In the genomic region with DNA sequence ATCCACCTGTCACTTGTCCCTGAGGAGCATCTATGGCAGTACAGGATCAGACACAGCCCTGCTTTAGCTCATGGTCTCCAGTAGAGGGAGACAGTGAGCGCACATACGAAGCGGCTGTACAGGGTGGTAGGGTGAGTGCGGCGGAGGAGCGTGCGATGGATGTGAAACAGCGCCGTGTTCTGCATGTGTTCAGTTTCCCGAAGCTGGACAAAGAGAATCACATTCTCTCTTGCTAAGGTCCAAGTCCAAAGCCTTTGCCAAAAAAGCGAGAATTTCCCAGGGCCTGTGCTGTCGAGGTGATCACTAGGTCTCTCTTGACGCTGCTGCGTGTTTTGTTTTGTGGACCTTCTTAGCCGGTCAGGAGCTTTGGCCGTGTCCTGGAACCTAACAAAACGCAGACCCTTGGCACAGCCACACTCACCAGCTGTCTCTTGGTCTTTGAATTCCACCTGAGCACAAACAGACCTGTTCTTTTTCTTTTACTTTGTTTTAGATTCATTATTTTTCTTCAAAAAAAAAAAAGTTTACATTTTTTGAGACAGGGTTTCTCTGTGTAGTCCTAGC, we compare ENCODE assay signal across 8 mouse cellular contexts. TPM values are rescaled to one million over a fixed set of nuclear protein-coding genes. Genes with fewer than 3 reads are reported as not detected.
A peak's percentile ranks its signal among the peaks of the same experiment; 100 is the strongest.
DNase-seq lines count a peak whose midpoint lies in the region; ATAC-seq and TF ChIP-seq lines count a peak whose summit lies in the region.

No protein-coding gene starts in this region.

- H3K4me3 ChIP-seq in ES-E14 (ENCODE audit: insufficient read depth in 1 of 2, low read depth in 1 of 2, low read length in 2 of 2, poor library complexity in 1 of 2, severe bottlenecking in 1 of 2): peak overlapping the region in 1 of 2 experiments; percentile 20; a peak in 1 of 4 replicates
- H3K4me3 ChIP-seq in forebrain, embryonic 12.5 days (replicated peaks): peak overlapping the region; percentile 22; the same call in 1 of the 2 replicates
- peak overlapping the region; percentile 39 for H3K4me3 ChIP-seq in layer of hippocampus, adult 2 months
- peak overlapping the region; percentile 20; the same call in 1 of the 2 replicates for H3K4me3 ChIP-seq in lung, embryonic 15.5 days

- ATAC-seq in forebrain, embryonic 12.5 days (ENCODE audit: low FRiP score): peak; percentile 88
- ATAC-seq in lung, embryonic 15.5 days (ENCODE audit: borderline replicate concordance, extremely low read depth, low FRiP score, low TSS enrichment): peak; percentile 73; the same call in 1 of the 2 replicates

- no peak overlapping the region for H3K27ac ChIP-seq in ES-E14 (ENCODE audit: insufficient read depth, low read depth, low read length, poor library complexity, severe bottlenecking)
- no peak overlapping the region for H3K27ac ChIP-seq in forebrain, embryonic 12.5 days
- no peak overlapping the region for H3K27ac ChIP-seq in layer of hippocampus, adult 2 months
- no peak overlapping the region for H3K27ac ChIP-seq in lung, embryonic 15.5 days

- H3K36me3 ChIP-seq in ES-E14 (ENCODE audit: control insufficient read depth, insufficient read depth, low read length, poor library complexity, severe bottlenecking): no peaks in the 10 kb centered on the region
- H3K36me3 ChIP-seq in forebrain, embryonic 12.5 days (replicated peaks): no peaks in the 10 kb centered on the region
- H3K36me3 ChIP-seq in lung, embryonic 15.5 days: no peaks in the 10 kb centered on the region

- H3K27me3 ChIP-seq in forebrain, embryonic 12.5 days: no peaks in the 10 kb centered on the region
- no peaks in the 10 kb centered on the region for H3K27me3 ChIP-seq in lung, embryonic 15.5 days

- in situ Hi-C loops in ES-E14 (cut with MboI; ENCODE audit: low sequenced_read_pairs in 2 of 2, unreplicated experiment in 2 of 2): no loop called here

- H3K4me1 ChIP-seq in ES-E14 (ENCODE audit: control insufficient read depth in 2 of 2, insufficient read depth in 2 of 2, low read length in 2 of 2, poor library complexity in 1 of 2): peaks cover 0 to 2% of the 10 kb centered on the region in 2 experiments; a peak in 1 of 4 replicates
- no peaks in the 10 kb centered on the region for H3K4me1 ChIP-seq in forebrain, embryonic 12.5 days
- H3K4me1 ChIP-seq in lung, embryonic 15.5 days: no peaks in the 10 kb centered on the region

- WGBS in forebrain, embryonic 12.5 days: 26% methylated on average over 17 of the region's 17 CpGs
- WGBS in lung, embryonic 15.5 days: 20% methylated on average over 17 of the region's 17 CpGs

- peak; percentile 94 for TF ChIP-seq CTCF in layer of hippocampus, adult 2 months (conservative IDR thresholded peaks at IDR 0.05)

- DNase-seq in ES-E14 (ENCODE audit: low read depth, low spot score): peak; percentile 83
- DNase-seq in c-Kit-positive CD71-positive TER-119-negative erythroid progenitor cells, embryonic 14.5 days (ENCODE audit: low read depth): peak; percentile 67
- peak; percentile 71 for DNase-seq in heart, postnatal 4 days
- peak; percentile 67 to 70 for DNase-seq in layer of hippocampus, adult 2 months (ENCODE audit: low spot score in 2 of 2)
- DNase-seq in ovary, postnatal 14 days (ENCODE audit: low spot score): peak; percentile 52
- DNase-seq in thymus, postnatal 0 days (ENCODE audit: low spot score): peak; percentile 86

- no peak overlapping the region; the same call in 1 of the 2 replicates for H3K9ac ChIP-seq in ES-E14 (ENCODE audit: insufficient read depth, low read depth, low read length, poor library complexity, severe bottlenecking)
- H3K9ac ChIP-seq in forebrain, embryonic 12.5 days: no peak overlapping the region
- no peak overlapping the region for H3K9ac ChIP-seq in lung, embryonic 15.5 days

- no peaks in the 10 kb centered on the region for H3K9me3 ChIP-seq in ES-E14 (ENCODE audit: control insufficient read depth, insufficient read depth, low read depth, low read length)
- no peaks in the 10 kb centered on the region for H3K9me3 ChIP-seq in forebrain, embryonic 12.5 days
- H3K9me3 ChIP-seq in lung, embryonic 15.5 days: no peaks in the 10 kb centered on the region

- peak overlapping the region; percentile 49 for H3K4me2 ChIP-seq in forebrain, embryonic 12.5 days
- peak overlapping the region; percentile 51 for H3K4me2 ChIP-seq in lung, embryonic 15.5 days

TF ChIP-seq in ES-E14, 5 proteins besides CTCF, POLR2A, EP300 and RAD21:
- TF ChIP-seq CHD2 (IDR thresholded peaks at IDR 0.05; ENCODE audit: low read depth, low read length) (no peak), HCFC1 (IDR thresholded peaks at IDR 0.05; ENCODE audit: borderline replicate concordance, insufficient read depth, low read length) (no peak), ZC3H11A (IDR thresholded peaks at IDR 0.05; ENCODE audit: borderline replicate concordance, low read depth, low read length) (no peak), ZNF384 (IDR thresholded peaks at IDR 0.05; ENCODE audit: low read depth, low read length) (no peak), MAFK (IDR thresholded peaks at IDR 0.05; ENCODE audit: insufficient read depth, low read depth, low read length) (no peak)
TF ChIP-seq in ES-E14: peak in this region for 0.

RNA-seq across cellular contexts. Expression of a gene that starts 15.2 kb away (rescaled TPM):
- total RNA-seq in ES-E14 (2012; rRNA removed): not detected in 2 replicates
- polyA plus RNA-seq in forebrain, embryonic 12.5 days (2016; fragmentation: Nextera tagmentation; extraction: Ambion mirVana): not detected in 2 replicates
- total RNA-seq in heart, postnatal 4 days (2021): not detected
- not detected for total RNA-seq in layer of hippocampus, adult 2 months (2021)
- polyA plus RNA-seq in lung, embryonic 15.5 days (2015; fragmentation: Nextera tagmentation; extraction: Ambion mirVana): 0.15 TPM in 1 of 2 replicates, not detected in the other
- polyA plus RNA-seq in thymus, postnatal 0 days (2015; fragmentation: Nextera tagmentation; extraction: Ambion mirVana): 0.55 and 0.81 TPM in 2 replicates

RNA-seq across cellular contexts. Expression of a gene that starts 28.6 kb away (rescaled TPM):
- total RNA-seq in ES-E14 (2012; rRNA removed): 30.9 and 32.0 TPM in 2 replicates
- 23.4 and 24.6 TPM in 2 replicates for polyA plus RNA-seq in forebrain, embryonic 12.5 days (2016; fragmentation: Nextera tagmentation; extraction: Ambion mirVana)
- 10 to 100 TPM; 13.0 to 13.5 TPM for total RNA-seq in heart, postnatal 4 days (2021)
- total RNA-seq in layer of hippocampus, adult 2 months (2021): 10 to 100 TPM; 13.0 to 13.7 TPM
- polyA plus RNA-seq in lung, embryonic 15.5 days (2015; fragmentation: Nextera tagmentation; extraction: Ambion mirVana): 33.4 and 33.5 TPM in 2 replicates
- 40.0 and 44.8 TPM in 2 replicates for polyA plus RNA-seq in thymus, postnatal 0 days (2015; fragmentation: Nextera tagmentation; extraction: Ambion mirVana)

RNA-seq across cellular contexts. Expression of a gene that starts 34.0 kb away (rescaled TPM):
- 28.0 and 40.1 TPM in 2 replicates for total RNA-seq in ES-E14 (2012; rRNA removed)
- 3.6 and 3.9 TPM in 2 replicates for polyA plus RNA-seq in forebrain, embryonic 12.5 days (2016; fragmentation: Nextera tagmentation; extraction: Ambion mirVana)
- total RNA-seq in heart, postnatal 4 days (2021): 10 to 100 TPM; 11.8 to 12.2 TPM
- total RNA-seq in layer of hippocampus, adult 2 months (2021): 10 to 100 TPM in 1 of 2 experiments, 1 to 10 TPM in 1; 9.0 to 12.4 TPM
- 24.8 and 28.7 TPM in 2 replicates for polyA plus RNA-seq in lung, embryonic 15.5 days (2015; fragmentation: Nextera tagmentation; extraction: Ambion mirVana)
- 105 and 114 TPM in 2 replicates for polyA plus RNA-seq in thymus, postnatal 0 days (2015; fragmentation: Nextera tagmentation; extraction: Ambion mirVana)

RNA-seq across cellular contexts. Expression of a gene that starts 37.2 kb away (rescaled TPM):
- total RNA-seq in ES-E14 (2012; rRNA removed): 0.22 and 0.53 TPM in 2 replicates
- not detected in 2 replicates for polyA plus RNA-seq in forebrain, embryonic 12.5 days (2016; fragmentation: Nextera tagmentation; extraction: Ambion mirVana)
- not detected for total RNA-seq in heart, postnatal 4 days (2021)
- 1 to 10 TPM; 1.1 to 1.6 TPM for total RNA-seq in layer of hippocampus, adult 2 months (2021)
- 0.22 and 0.36 TPM in 2 replicates for polyA plus RNA-seq in lung, embryonic 15.5 days (2015; fragmentation: Nextera tagmentation; extraction: Ambion mirVana)
- 0.94 and 1.2 TPM in 2 replicates for polyA plus RNA-seq in thymus, postnatal 0 days (2015; fragmentation: Nextera tagmentation; extraction: Ambion mirVana)
